Mouse (Mus musculus) heart, adult 11 months (tissue): Measurements from ENCODE around the gene Spp1.

Source experiments
- DNase-seq: peaks from one replicate; pipeline ENCODE4 v3.0.0; 2022

Gene Spp1

DNA sequence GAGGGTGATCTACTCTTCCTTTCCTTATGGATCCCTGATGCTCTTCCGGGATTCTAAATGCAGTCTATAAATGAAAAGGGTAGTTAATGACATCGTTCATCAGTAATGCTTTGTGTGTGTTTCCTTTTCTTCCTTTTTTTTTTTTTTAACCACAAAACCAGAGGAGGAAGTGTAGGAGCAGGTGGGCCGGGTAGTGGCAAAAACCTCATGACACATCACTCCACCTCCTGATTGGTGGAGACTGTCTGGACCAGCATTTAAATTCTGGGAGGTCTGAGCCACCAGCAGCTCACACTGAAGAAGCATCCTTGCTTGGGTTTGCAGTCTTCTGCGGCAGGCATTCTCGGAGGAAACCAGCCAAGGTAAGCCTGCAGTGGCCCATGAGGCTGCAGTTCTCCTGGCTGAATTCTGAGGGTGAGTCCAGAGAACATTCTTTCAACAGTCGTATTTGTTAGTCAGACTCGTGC is at the start of gene Spp1:
Spp1 (plus strand) TSS at position 284 of the 467 bp plus-strand sequence.
- DNase-seq: no peak

DNA sequence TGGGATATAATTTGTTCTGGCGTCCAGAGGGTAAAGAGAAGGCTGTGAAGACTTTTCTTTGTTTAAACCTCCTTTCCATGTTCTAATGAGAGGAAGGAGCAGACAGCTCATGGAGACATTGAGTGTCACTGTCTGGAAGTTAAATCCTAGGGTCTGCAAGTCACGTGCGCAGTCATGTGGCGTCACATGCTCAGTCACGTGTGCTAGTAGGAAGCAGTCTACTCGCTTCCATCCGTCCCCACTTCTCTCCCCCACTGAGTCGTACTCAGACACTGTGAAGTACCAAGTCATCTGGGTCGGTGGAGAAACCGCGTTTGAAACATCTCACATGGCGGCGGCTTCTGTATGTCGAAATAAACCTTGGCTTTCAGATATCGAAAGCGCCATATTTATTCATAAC is 49.4 kb upstream of the Spp1 start:
- DNase-seq: no peak

- no peak for DNase-seq
These were observed 48.0 kb upstream of the Spp1 start for GRCm38 (mm10) chr5:104386908-104387307.

DNA sequence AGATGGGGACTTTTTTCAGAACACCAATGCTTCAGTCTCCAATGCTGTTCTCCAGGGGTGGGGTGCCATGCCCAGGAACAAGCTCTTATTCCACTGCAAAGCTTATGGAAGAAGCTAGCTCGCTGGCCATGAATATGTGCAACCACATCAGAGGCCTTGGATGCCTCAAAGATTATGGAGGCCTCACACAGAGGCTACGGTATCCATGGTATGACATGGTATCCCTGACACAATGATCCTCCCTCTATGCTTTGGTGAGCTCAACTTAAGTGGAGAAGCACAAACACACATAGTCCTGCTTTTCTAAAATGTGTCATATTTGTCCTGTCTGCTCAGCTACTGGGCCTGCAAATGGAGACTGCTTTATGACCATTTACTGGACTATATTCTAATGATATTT is 44.0 kb upstream of the Spp1 start:
- no peak for DNase-seq

DNA sequence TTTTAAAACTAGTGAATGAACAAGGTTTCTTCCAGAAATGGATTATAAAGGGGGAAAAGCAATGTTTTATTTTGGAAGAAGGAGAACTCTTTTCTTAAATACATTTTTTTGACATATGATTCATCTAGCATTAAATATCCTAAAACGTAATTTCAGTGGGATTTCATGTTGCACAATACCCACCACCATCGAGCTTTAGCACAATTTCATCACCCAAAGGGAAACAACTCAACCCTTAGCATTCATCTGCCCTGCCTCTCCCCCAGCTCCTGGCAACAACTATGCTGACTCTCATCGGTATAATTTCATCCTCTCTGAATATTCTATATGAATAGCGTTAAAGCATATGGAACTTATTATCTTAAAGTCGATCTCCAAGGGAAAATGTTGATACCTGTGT is 42.1 kb upstream of the Spp1 start:
- DNase-seq: no peak

- no peak for DNase-seq
These were observed 38.6 kb upstream of the Spp1 start for GRCm38 (mm10) chr5:104396286-104396685.

DNA sequence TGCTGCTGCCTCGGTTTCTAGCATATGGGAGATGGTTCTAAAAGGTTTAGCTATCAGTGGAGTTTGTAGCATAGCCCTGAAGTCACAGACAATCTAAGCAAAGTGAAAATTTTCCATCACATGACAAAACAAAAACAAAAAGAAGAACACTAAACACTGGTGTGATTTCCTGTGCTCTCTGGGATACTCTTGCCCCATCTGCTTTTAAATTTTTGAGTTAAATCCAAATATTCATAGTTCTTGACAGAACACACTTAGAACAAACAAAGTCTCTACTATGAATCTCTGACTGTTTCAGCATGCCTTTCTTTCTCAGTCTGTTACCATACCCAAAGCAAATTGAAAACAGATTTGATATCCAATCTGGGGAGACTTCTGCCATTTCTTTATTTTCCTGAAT is 36.9 kb upstream of the Spp1 start:
- DNase-seq: no peak

GRCm38 (mm10) chr5:104399291-104399950 is 35.5 kb upstream of the Spp1 start:
- no peak for DNase-seq

DNA sequence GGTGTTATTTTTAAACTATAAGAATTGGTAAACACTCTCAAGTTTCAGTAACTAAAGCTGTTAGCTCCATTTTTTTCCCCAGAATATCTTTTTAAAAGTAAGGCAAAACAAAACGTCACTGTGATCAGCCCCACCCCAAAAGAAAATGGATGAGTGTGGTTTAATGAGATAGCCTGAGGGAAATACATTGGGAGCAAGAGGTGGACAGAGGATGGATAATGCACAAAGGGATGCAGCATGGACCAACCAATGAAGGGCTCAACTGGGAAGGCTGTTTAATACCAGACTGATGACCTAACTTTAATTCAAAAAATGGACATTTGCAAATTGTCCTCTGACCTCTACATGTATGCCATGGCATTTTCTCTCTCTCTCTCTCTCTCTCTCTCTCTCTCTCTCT is 34.9 kb upstream of the Spp1 start:
- DNase-seq: no peak

- no peak for DNase-seq
These were observed 32.3 kb upstream of the Spp1 start for GRCm38 (mm10) chr5:104402651-104403050.

GRCm38 (mm10) chr5:104403351-104403750 is 31.6 kb upstream of the Spp1 start:
- DNase-seq: no peak

- no peak for DNase-seq
These were observed 30.4 kb upstream of the Spp1 start for GRCm38 (mm10) chr5:104404551-104404950.

GRCm38 (mm10) chr5:104405051-104405450 is 29.9 kb upstream of the Spp1 start:
- no peak for DNase-seq

DNA sequence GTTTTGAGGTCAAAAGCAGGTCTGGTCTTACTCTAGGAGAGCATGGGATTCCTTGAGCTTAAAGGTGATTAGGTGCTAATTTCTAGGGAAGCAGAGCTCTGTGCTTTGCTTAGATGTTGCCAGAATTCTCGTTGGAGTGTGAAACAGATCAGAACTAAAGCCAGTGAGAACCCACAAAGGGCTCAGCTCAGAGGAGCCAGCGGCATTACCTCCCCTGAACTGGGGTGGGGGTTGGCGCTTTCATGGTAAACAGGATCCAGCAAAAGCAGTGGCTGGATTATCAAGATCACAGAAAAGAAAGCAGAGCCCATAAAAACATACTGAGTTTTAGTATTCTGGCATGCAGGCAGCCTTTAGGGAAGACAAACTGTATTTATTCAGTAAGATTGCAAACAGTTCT is 28.2 kb upstream of the Spp1 start:
- DNase-seq: no peak

GRCm38 (mm10) chr5:104407541-104408231 is 27.2 kb upstream of the Spp1 start:
- no peak for DNase-seq

GRCm38 (mm10) chr5:104408549-104408948 is 26.4 kb upstream of the Spp1 start:
- no peak for DNase-seq

GRCm38 (mm10) chr5:104415999-104416398 is 18.9 kb upstream of the Spp1 start:
- DNase-seq: no peak

DNA sequence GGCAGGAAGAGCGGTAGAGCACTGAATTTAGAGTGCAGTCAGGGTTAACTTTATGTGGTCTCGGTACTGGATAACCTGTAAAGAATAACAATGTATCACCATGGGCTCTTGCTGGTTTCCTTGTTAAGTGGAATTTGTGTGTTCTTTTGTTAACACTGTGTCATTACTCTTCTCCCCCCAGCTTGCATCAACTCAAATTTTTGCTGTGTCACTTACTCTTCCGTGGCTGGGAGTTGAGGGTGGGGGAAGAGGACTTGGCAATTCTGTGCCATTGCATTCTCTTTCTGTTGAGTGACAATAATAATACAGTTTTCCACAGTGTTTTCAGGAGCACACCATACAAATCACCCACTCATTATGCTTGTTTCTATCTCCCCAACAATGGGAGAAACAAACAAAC is 17.9 kb upstream of the Spp1 start:
- DNase-seq: no peak

- no peak for DNase-seq
These were observed 17.2 kb upstream of the Spp1 start for GRCm38 (mm10) chr5:104417721-104418120.

DNA sequence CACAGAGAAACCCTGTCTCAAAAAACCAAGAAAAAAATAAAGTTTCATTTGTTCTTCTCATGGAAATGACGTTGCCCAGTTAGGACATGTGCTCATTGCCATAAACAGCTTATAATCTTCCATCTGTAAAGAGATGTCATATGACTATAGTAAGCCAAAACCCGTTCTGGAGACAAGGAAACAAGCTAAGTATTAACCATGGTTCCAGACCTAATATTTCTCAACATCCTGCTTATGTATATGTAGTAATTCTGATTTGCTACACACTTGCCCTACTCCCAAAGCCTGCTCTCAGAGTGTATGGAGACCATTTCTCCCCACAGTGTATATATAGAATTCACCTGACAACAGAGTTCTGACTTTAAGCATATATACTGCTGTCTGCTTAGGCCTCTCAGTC is 12.9 kb upstream of the Spp1 start:
- no peak for DNase-seq

- no peak for DNase-seq
These were observed 11.1 kb upstream of the Spp1 start for GRCm38 (mm10) chr5:104423861-104424260.

GRCm38 (mm10) chr5:104425949-104426348 is 9.0 kb upstream of the Spp1 start:
- no peak for DNase-seq

GRCm38 (mm10) chr5:104432886-104433285 is 2.0 kb upstream of the Spp1 start:
- no peak for DNase-seq

GRCm38 (mm10) chr5:104433968-104434565 is 851 bp upstream of the Spp1 start:
- no peak for DNase-seq
